In genomic region chrX:71131464-71131863, GRCm38 (mm10) we compare ENCODE assay signal across 9 mouse cellular contexts.
A peak's percentile ranks its signal among the peaks of the same experiment; 100 is the strongest.
DNase-seq lines count a peak whose midpoint lies in the region; ATAC-seq lines count a peak whose summit lies in the region.
"Had no signal": no experiment of that assay in that cellular context is flagged by ENCODE, and none has a peak within 500 bp of the region (broad histone marks: within the 10 kb centered on the region; RNA-seq: fewer than 3 reads in every experiment).

No protein-coding gene starts in this region.

- H3K27ac ChIP-seq in midbrain, embryonic 14.5 days (replicated peaks; ENCODE audit: low read depth, low read length): no peak overlapping the region
- no peak overlapping the region for H3K27ac ChIP-seq in midbrain, embryonic 10.5 days (replicated peaks)
- H3K27ac ChIP-seq: liver, embryonic 15.5 days had no signal

- no peak overlapping the region for H3K4me2 ChIP-seq in midbrain, embryonic 14.5 days (ENCODE audit: low read length)
- H3K4me2 ChIP-seq: liver, embryonic 15.5 days had no signal

- no peak for ATAC-seq in midbrain, embryonic 14.5 days (ENCODE audit: low FRiP score, low TSS enrichment)
- 0 out of 2 replicates have a peak, but pooled peaks have one; percentile 60 for ATAC-seq in common myeloid progenitor, adult 5-6 weeks (replicated peaks; ENCODE audit: low read depth, poor library complexity, severe bottlenecking)
- ATAC-seq in megakaryocyte progenitor cell, adult 5-6 weeks (replicated peaks; ENCODE audit: poor library complexity): peak; percentile 69
- ATAC-seq in frontal cortex, adult (ENCODE audit: low TSS enrichment): no peak

- H3K4me1 ChIP-seq in midbrain, embryonic 14.5 days (ENCODE audit: control insufficient read depth, insufficient read depth, low read length): no peaks in the 10 kb centered on the region
- no peaks in the 10 kb centered on the region for H3K4me1 ChIP-seq in midbrain, embryonic 10.5 days
- H3K4me1 ChIP-seq: liver, embryonic 15.5 days had no signal

- H3K27me3 ChIP-seq in midbrain, embryonic 14.5 days (ENCODE audit: control insufficient read depth, insufficient read depth, low read length): no peaks in the 10 kb centered on the region
- no peaks in the 10 kb centered on the region for H3K27me3 ChIP-seq in midbrain, embryonic 10.5 days (ENCODE audit: low read depth, poor library complexity, severe bottlenecking)
- H3K27me3 ChIP-seq: liver, embryonic 15.5 days had no signal

- H3K9me3 ChIP-seq in midbrain, embryonic 14.5 days (ENCODE audit: control insufficient read depth, low read length): no peaks in the 10 kb centered on the region
- H3K9me3 ChIP-seq in midbrain, embryonic 10.5 days (replicated peaks): no peaks in the 10 kb centered on the region
- H3K9me3 ChIP-seq: liver, embryonic 15.5 days had no signal

- peak; percentile 46 for DNase-seq in gastrocnemius, adult 18-20 months (ENCODE audit: low spot score)
- DNase-seq in gastrocnemius, postnatal 25 days: no peak
- DNase-seq in midbrain, embryonic 14.5 days: peak; percentile 3
- no peak for DNase-seq in midbrain, embryonic 10.5 days (ENCODE audit: low spot score)
- DNase-seq in spleen, adult 12 weeks (ENCODE audit: low spot score): no peak

- H3K36me3 ChIP-seq in midbrain, embryonic 14.5 days (ENCODE audit: control insufficient read depth, insufficient read depth, low read length): no peaks in the 10 kb centered on the region
- no peaks in the 10 kb centered on the region for H3K36me3 ChIP-seq in midbrain, embryonic 10.5 days
- H3K36me3 ChIP-seq: liver, embryonic 15.5 days had no signal

- H3K4me3 ChIP-seq in midbrain, embryonic 14.5 days (replicated peaks; ENCODE audit: low read depth, low read length): no peak overlapping the region
- H3K4me3 ChIP-seq in midbrain, embryonic 10.5 days: no peak overlapping the region
- H3K4me3 ChIP-seq: liver, embryonic 15.5 days had no signal

- no peak overlapping the region for H3K9ac ChIP-seq in midbrain, embryonic 14.5 days (replicated peaks; ENCODE audit: low read length)
- H3K9ac ChIP-seq: liver, embryonic 15.5 days had no signal

Comparison
In these comparisons a context has a peak if more than half of its experiments do, and no peak if none do; other contexts are left out.
1. DNase-seq: peak in gastrocnemius, adult 18-20 months (single experiment) and midbrain, embryonic 14.5 days (single experiment); none in gastrocnemius, postnatal 25 days (single experiment), midbrain, embryonic 10.5 days (single experiment) and spleen, adult 12 weeks (single experiment).
2. ATAC-seq: peak in common myeloid progenitor, adult 5-6 weeks (single experiment) and megakaryocyte progenitor cell, adult 5-6 weeks (single experiment); none in midbrain, embryonic 14.5 days (single experiment) and frontal cortex, adult (single experiment).